Comparison of ENCODE assay signal across 21 mouse cellular contexts in the genomic region with DNA sequence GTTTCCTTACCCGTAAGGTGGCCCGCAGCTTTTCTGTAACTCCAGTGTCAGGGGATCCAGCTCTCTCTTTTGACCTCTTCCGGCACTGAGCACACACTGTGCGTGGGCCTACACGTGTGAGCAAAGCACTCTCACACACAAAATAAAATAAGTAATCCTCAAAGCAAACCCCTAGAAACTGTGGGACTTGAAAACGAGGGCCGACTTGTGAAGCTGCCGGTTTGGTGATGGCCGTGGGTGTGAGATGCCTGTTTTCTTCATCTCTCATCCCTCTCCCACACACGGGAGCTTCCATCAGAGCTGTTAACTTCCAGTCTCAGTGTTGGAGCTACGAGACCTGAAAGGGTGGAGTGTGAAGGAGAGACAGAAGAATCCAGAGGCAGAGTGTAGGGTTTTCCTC. TPM values are rescaled to one million over a fixed set of nuclear protein-coding genes. Genes with fewer than 3 reads are reported as not detected.
DNase-seq lines count a peak whose midpoint lies in the region; ATAC-seq and TF ChIP-seq lines count a peak whose summit lies in the region.
"Had no signal": no experiment of that assay in that cellular context is flagged by ENCODE, and none has a peak within 500 bp of the region (broad histone marks: within the 10 kb centered on the region; RNA-seq: fewer than 3 reads in every experiment).

No protein-coding gene starts in this region.

- peak; percentile 85 for ATAC-seq in frontal cortex, adult (ENCODE audit: low TSS enrichment)
- ATAC-seq: CD4-positive, CD25-positive, alpha-beta regulatory T cell, adult 4 months; forebrain, embryonic 15.5 days had no signal

- no peak for TF ChIP-seq CTCF in left cerebral cortex, adult 2 months (IDR thresholded peaks at IDR 0.05)

- H3K4me3 ChIP-seq in left cerebral cortex, adult 2 months: no peak overlapping the region
- H3K4me3 ChIP-seq: embryonic facial prominence, embryonic 12.5 days; forebrain, embryonic 15.5 days; heart, embryonic 13.5 days; hindbrain, embryonic 15.5 days had no signal

- no peak for DNase-seq in frontal cortex, postnatal 14 days (ENCODE audit: low spot score in 2 of 2)
- DNase-seq in left cerebral cortex, adult 2 months (ENCODE audit: extremely low spot score in 1 of 2, low spot score in 2 of 2): peak; percentile 39
- DNase-seq in left cerebral cortex, postnatal 10 days (ENCODE audit: extremely low spot score in 1 of 2, low spot score in 2 of 2): no peak
- peak; percentile 47 to 69 for DNase-seq in right cerebral cortex, postnatal 36 days (ENCODE audit: low spot score in 2 of 2)
- DNase-seq in right cerebral cortex, postnatal 10 days (ENCODE audit: low spot score in 2 of 2): no peak
- DNase-seq in thymus, postnatal 0 days (ENCODE audit: low spot score): no peak
- DNase-seq: adrenal gland, adult 8-10 months; adrenal gland, postnatal 36 days; B cell, adult 2 months; cerebellum, adult 11 months; cerebellum, adult 8-10 months; cerebellum, postnatal 25 days; gastrocnemius, postnatal 14 days; heart, postnatal 36 days had no signal

- intact Hi-C loops in left cerebral cortex, adult 2 months (cut with DNase I): no loop called here
- intact Hi-C loops in left cerebral cortex, postnatal 10 days (cut with DNase I): no loop called here

- H3K27ac ChIP-seq in left cerebral cortex, adult 2 months: no peak overlapping the region
- H3K27ac ChIP-seq: embryonic facial prominence, embryonic 12.5 days; forebrain, embryonic 15.5 days; heart, embryonic 13.5 days; hindbrain, embryonic 15.5 days had no signal

RNA-seq across cellular contexts. Expression of gene Dlk1, which starts 20.0 kb away (rescaled TPM):
- total RNA-seq in left cerebral cortex, adult 2 months (2021): 1 to 10 TPM; 4.7 to 8.5 TPM
- total RNA-seq in left cerebral cortex, postnatal 10 days (2021): 1 to 10 TPM; 2.1 to 2.9 TPM
- 32.6 and 43.5 TPM in 2 replicates for polyA plus RNA-seq in thymus, postnatal 0 days (2015; fragmentation: Nextera tagmentation; extraction: Ambion mirVana)
- polyA plus RNA-seq: CD4-positive, CD25-positive, alpha-beta regulatory T cell, adult 4 months; G1E had no signal

Comparison
In these comparisons a context has a peak if more than half of its experiments do, and no peak if none do; other contexts are left out.
1. DNase-seq: peak in left cerebral cortex, adult 2 months (2 of 2) and right cerebral cortex, postnatal 36 days (2 of 2); none in frontal cortex, postnatal 14 days (0 of 2), left cerebral cortex, postnatal 10 days (0 of 2), right cerebral cortex, postnatal 10 days (0 of 2) and thymus, postnatal 0 days (single experiment).